Mouse (Mus musculus) kidney, postnatal 0 days (tissue): ENCODE data around the gene Hnrnpul1. TPM values are rescaled to one million over a fixed set of nuclear protein-coding genes. Genes with fewer than 3 reads are reported as not detected.

Source experiments
- ATAC-seq: fragments of 200-750 bp; cut with Nextera tagmentation; replicated peaks from 2 replicates; pipeline ENCODE4 v1.8.0; 2017; ENCODE audit warnings: low read depth, moderate number of reproducible peaks, moderate TSS enrichment, moderate library complexity; ENCODE audit not compliant: low FRiP score
- DNase-seq: peaks from one replicate; pipeline ENCODE4 v3.0.0-alpha.2; 2016; ENCODE audit warnings: low spot score
- H3K27ac ChIP-seq: fragments of 300-500 bp; sonication (generic); 2 replicates; pipeline ENCODE4 v1.5.1; 2014; ENCODE audit warnings: mild to moderate bottlenecking
- H3K27me3 ChIP-seq: fragments of 300-500 bp; sonication (generic); 2 replicates; pipeline ENCODE4 v1.6.1; 2014; ENCODE audit warnings: low read length, mixed read lengths; ENCODE audit not compliant: insufficient read depth
- H3K36me3 ChIP-seq: fragments of 300-500 bp; sonication (generic); 2 replicates; pipeline ENCODE4 v1.6.1; 2014; ENCODE audit warnings: low read length, mixed read lengths; ENCODE audit not compliant: insufficient read depth
- H3K4me1 ChIP-seq: fragments of 300-500 bp; sonication (generic); replicated peaks from 2 replicates; pipeline ENCODE4 v1.6.1; 2014; ENCODE audit warnings: antibody characterized with exemption, low read length, mixed read lengths; ENCODE audit not compliant: insufficient read depth
- H3K4me2 ChIP-seq: fragments of 300-500 bp; sonication (generic); 2 replicates; pipeline ENCODE4 v1.6.1; 2014; ENCODE audit warnings: mild to moderate bottlenecking, low read length, moderate library complexity, mixed read lengths
- H3K4me3 ChIP-seq: fragments of 300-500 bp; sonication (generic); replicated peaks from 2 replicates; pipeline ENCODE4 v1.5.1; 2014; ENCODE audit warnings: low read depth, low read length
- H3K9ac ChIP-seq: fragments of 300-500 bp; sonication (generic); 2 replicates; pipeline ENCODE4 v1.6.1; 2014; ENCODE audit warnings: low read depth, low read length
- H3K9me3 ChIP-seq: fragments of 300-500 bp; sonication (generic); replicated peaks from 2 replicates; pipeline ENCODE4 v1.6.1; 2016; ENCODE audit warnings: low read length, inconsistent platforms, mixed read lengths
- CTCF ChIP-seq: IDR thresholded peaks from 2 replicates; pipeline ENCODE4 v1.5.1; 2016; ENCODE audit warnings: antibody characterized with exemption, low read depth, mild to moderate bottlenecking, moderate library complexity
- WGBS: fragments of 180-500 bp; shearing (Covaris S2); extraction: QIAGEN DNeasy Blood & Tissue Kit; methylation state at CpG from one replicate; pipeline ENCODE4 v1.1.7; 2014; 5-methylcytosine and 5-hydroxymethylcytosine counted together
- polyA plus RNA-seq: library from polyadenylated mRNA; unstranded; fragments of >200 nt; fragmentation: Nextera tagmentation; extraction: Ambion mirVana; gene quantifications from 2 replicates; pipeline ENCODE4 v1.2.1, GENCODE M21; 2015

Gene Hnrnpul1
- polyA plus RNA-seq, 1 experiment from 2014 or later: 56.0 TPM

GRCm38 (mm10) chr7:25781937-25782610, 27.5 kb upstream of the Hnrnpul1 start:
- Histone ChIP-seq H3K4me3 (peak overlapping the region; percentile 27), H3K4me1 (peaks cover 19% of the 10 kb centered on the region), H3K36me3 (peaks cover 14% of the 10 kb centered on the region), H3K27ac (peak overlapping the region; percentile 80), H3K4me2 (peak overlapping the region; percentile 70), H3K9ac (peak overlapping the region; percentile 49), H3K27me3 (no peaks in the 10 kb centered on the region), H3K9me3 (no peaks in the 10 kb centered on the region)
- peak; percentile 84 for DNase-seq
- no peak for TF ChIP-seq CTCF
- 30% methylated on average over 11 of the region's 11 CpGs for WGBS
- ATAC-seq: peak; percentile 82

GRCm38 (mm10) chr7:25781321-25781936, 26.9 kb upstream of the Hnrnpul1 start:
- peak overlapping the region; percentile 27 for H3K4me3 ChIP-seq
- peak; percentile 65 for DNase-seq
- peaks cover 14% of the 10 kb centered on the region for H3K36me3 ChIP-seq
- H3K9me3 ChIP-seq: no peaks in the 10 kb centered on the region
- no peaks in the 10 kb centered on the region for H3K27me3 ChIP-seq
- peak overlapping the region; percentile 80 for H3K27ac ChIP-seq
- H3K4me2 ChIP-seq: peak overlapping the region; percentile 70
- WGBS: 8% methylated on average over 20 of the region's 33 CpGs
- H3K4me1 ChIP-seq: peaks cover 19% of the 10 kb centered on the region
- no peak for TF ChIP-seq CTCF
- peak; percentile 79 for ATAC-seq
- H3K9ac ChIP-seq: peak overlapping the region; percentile 49

- ATAC-seq: no peak
- Histone ChIP-seq H3K4me2 (peak overlapping the region; percentile 70; the same call in 1 of the 2 replicates), H3K36me3 (peaks cover 14% of the 10 kb centered on the region), H3K27ac (peak overlapping the region; percentile 80), H3K27me3 (no peaks in the 10 kb centered on the region), H3K9me3 (no peaks in the 10 kb centered on the region), H3K4me1 (peaks cover 19% of the 10 kb centered on the region), H3K4me3 (no peak overlapping the region), H3K9ac (no peak overlapping the region)
- DNase-seq: no peak
- 59% methylated on average over 4 of the region's 4 CpGs for WGBS
- TF ChIP-seq CTCF: no peak
Observed at GRCm38 (mm10) chr7:25780753-25781152, 26.2 kb upstream of the Hnrnpul1 start.

- 81% methylated on average over 5 of the region's 5 CpGs for WGBS
Observed at GRCm38 (mm10) chr7:25780021-25780420, 25.5 kb upstream of the Hnrnpul1 start.

GRCm38 (mm10) chr7:25768229-25768628, 13.7 kb upstream of the Hnrnpul1 start:
- H3K4me3 ChIP-seq: no peak overlapping the region
- H3K36me3 ChIP-seq: peaks cover 34% of the 10 kb centered on the region; the same call in 1 of the 2 replicates
- TF ChIP-seq CTCF: no peak
- no peak for DNase-seq
- H3K27me3 ChIP-seq: no peaks in the 10 kb centered on the region
- H3K9ac ChIP-seq: no peak overlapping the region
- WGBS: 82% methylated on average over 5 of the region's 5 CpGs
- H3K4me2 ChIP-seq: no peak overlapping the region
- H3K27ac ChIP-seq: no peak overlapping the region
- H3K9me3 ChIP-seq: no peaks in the 10 kb centered on the region
- no peaks in the 10 kb centered on the region for H3K4me1 ChIP-seq
- no peak for ATAC-seq

More at GRCm38 (mm10) chr7:25780021-25780420, 25.5 kb upstream of the Hnrnpul1 start:
- ATAC-seq (no peak), DNase-seq (no peak)
- Histone ChIP-seq H3K4me1 (peaks cover 19% of the 10 kb centered on the region), H3K27me3 (no peaks in the 10 kb centered on the region), H3K9me3 (no peaks in the 10 kb centered on the region), H3K9ac (no peak overlapping the region), H3K4me3 (no peak overlapping the region), H3K4me2 (no peak overlapping the region), H3K27ac (no peak overlapping the region), H3K36me3 (peaks cover 14% of the 10 kb centered on the region)
- no peak for TF ChIP-seq CTCF

GRCm38 (mm10) chr7:25766108-25766507, 11.6 kb upstream of the Hnrnpul1 start:
- no peak overlapping the region for H3K4me3 ChIP-seq
- no peak overlapping the region for H3K9ac ChIP-seq
- ATAC-seq (no peak), DNase-seq (no peak)
- H3K4me2 ChIP-seq: no peak overlapping the region
- peaks cover 23% of the 10 kb centered on the region; the same call in 1 of the 2 replicates for H3K36me3 ChIP-seq
- H3K4me1 ChIP-seq: no peaks in the 10 kb centered on the region
- 89% methylated on average over 6 of the region's 6 CpGs for WGBS
- H3K9me3 ChIP-seq: no peaks in the 10 kb centered on the region
- H3K27me3 ChIP-seq: no peaks in the 10 kb centered on the region
- TF ChIP-seq CTCF: no peak
- no peak overlapping the region for H3K27ac ChIP-seq
